Mouse (Mus musculus): ENCODE results near the gene Apoe. TPM values are rescaled to one million over a fixed set of nuclear protein-coding genes. Genes with fewer than 3 reads are reported as not detected.

Apoe gene
- total RNA-seq (2021), result 1,000 to 10,000 TPM; 1,872 to 4,173 TPM
- long read RNA-seq, experiment 1, transcript Apoe-204 (5 exons, 817 nt), result minor isoform, 9 of 15,982 reads
- long read RNA-seq, experiment 1, transcript Apoe-210 (3 exons, 514 nt), result minor isoform, 12 of 15,982 reads
- long read RNA-seq, experiment 1, transcript Apoe-206 (4 exons, 1,408 nt), result major isoform, 11,152 of 15,982 reads
- long read RNA-seq, experiment 1, transcript Apoe-205 (3 exons, 1,221 nt), result minor isoform, 239 of 15,982 reads
- long read RNA-seq, experiment 1, partial matches to known transcripts, result 54 of 15,982 reads
- long read RNA-seq, experiment 1, other reads (novel, unspliced or antisense), result 4,514 of 15,982 reads
- long read RNA-seq, experiment 2, transcript Apoe-206 (4 exons, 1,408 nt), result major isoform, 996 of 1,932 reads
- long read RNA-seq, experiment 2, transcript Apoe-205 (3 exons, 1,221 nt), result minor isoform, 24 of 1,932 reads
- long read RNA-seq, experiment 2, partial matches to known transcripts, result 8 of 1,932 reads
- long read RNA-seq, experiment 2, other reads (novel, unspliced or antisense), result 902 of 1,932 reads

DNA sequence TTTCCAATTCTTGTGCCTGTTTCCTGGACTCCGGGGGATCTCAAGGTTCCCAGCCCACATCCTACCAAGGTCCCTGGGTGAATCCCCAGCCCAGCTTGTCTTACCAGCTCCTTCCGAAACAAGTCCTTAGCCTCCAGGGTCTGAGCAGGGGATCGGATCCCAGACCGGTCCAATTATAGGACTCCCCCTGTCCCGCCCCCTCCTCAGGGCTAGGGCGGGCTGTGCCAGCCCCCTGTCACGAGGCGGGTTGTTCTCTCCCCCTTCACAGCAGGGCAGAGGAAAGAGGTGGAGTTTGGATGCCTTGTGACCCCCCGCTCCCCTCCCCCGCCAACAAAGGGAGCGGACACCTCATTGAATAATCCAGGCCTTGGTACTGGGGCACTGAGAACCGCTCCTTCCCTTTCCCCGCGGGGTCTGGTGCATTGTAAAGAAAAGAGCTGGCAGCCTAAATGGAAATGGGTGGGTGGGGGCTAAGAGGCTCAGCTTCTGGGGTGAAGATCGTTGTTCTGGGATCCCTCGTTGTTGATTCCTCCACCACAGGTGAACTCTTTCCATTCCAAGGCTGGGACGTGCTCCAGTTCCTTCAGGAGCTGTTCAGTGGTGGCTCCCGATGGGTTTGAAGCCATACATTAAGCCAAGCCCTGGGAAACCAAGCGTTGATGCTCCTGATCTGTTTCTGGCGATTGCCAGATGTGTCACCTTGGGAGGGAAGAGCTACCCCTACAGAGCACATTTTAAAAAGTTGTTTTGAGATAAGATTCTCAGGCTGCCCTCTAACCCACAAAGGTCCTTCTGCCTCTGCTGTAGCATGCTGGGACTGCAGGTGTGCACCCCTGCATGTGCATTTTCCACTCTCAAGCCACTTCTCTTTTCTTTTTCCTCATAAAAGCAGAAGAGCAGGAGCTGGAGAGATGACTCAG is at the start of gene Apoe:
TSS of gene Apoe (minus strand) at position 282 of the 920 bp plus-strand sequence.
- peak; percentile 77 for DNase-seq

GRCm38 (mm10) chr7:19747420-19748218 is 48.6 kb upstream of the Apoe start:
- peak; percentile 65 for DNase-seq

DNA sequence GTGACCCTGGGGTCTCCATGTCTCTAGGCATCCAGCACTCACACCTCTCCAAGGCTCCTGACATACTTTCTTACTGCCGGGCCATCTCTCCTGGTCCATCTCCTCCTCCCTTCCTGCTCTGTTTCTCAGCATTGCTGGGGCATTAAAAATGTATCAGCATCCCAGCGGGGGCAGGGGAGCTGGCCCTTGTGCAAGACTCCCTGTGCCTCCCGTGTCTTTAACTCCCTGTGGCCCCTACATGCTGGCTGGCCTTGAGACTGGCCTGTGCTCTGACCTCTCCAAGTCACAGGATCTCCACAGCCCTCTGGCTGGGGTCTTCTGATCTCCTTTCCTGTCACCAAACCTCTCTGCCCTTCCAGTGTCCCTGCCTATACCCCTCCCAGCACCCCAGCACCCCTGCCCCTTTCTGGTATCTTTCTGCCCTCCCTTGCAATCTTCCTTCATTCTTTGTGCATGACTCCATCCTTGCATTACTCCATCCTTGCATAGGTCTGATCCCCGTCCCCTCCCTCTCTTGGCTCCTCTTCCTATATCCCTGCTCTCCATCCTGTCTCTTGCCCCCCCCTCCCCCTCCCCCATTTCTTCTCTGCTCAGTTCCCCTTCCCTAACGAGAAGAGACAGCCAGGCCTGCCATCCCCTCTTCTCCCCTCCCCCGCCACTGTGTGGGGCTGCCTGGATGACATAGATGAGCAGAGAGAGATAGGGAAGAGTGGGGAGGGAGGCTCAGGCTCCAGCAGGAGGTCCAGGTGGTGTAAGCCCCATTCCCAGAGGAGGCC is 47.6 kb upstream of the Apoe start:
- peak; percentile 53 for DNase-seq

- DNase-seq, result peak; percentile 29
Measured at GRCm38 (mm10) chr7:19745971-19746370, 47.0 kb upstream of the Apoe start.

- DNase-seq, result peak; percentile 76
Measured at GRCm38 (mm10) chr7:19744590-19745385, 45.8 kb upstream of the Apoe start.

DNA sequence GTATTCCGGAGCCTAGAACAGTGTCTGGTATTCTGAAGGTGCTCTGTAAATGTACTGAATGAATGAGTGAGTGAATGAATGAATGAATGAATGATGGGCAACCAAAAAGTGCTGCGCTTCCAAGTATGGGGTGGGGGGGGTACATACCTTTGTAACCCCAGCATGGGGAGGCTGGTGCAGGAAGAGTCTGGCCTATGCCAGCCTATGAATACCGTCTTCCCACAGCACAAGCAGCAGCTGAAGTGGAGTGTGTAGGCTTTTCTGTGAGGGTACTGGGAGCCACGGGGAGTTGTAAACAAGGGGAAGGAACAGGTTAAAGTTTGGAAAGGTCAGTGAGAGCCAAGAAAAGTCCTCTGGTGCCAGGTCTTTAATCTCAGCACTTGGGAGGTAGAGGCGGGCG is 44.8 kb upstream of the Apoe start:
- DNase-seq, result no peak

DNA sequence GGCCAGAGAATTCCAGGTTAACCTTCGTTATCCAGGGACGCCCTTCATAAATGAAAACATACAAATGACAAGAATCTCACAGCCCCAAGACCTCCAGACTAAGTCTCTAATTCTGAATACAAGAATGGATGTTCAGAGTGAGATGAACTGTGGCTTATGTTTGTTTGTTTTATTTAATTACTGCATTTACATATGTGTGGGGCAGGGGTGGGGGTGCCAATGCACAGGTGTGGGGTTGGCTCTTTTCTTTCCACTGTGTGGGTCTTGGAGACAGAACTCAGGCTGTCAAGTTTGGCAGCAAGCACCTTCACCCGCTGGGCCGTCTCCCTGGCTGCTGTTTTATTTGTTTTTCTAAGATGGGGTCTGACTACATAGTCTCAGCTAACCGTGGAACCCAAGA is 43.5 kb upstream of the Apoe start:
- DNase-seq, result no peak

GRCm38 (mm10) chr7:19741329-19742031 is 42.5 kb upstream of the Apoe start:
- DNase-seq, result peak; percentile 62

GRCm38 (mm10) chr7:19740269-19740668 is 41.3 kb upstream of the Apoe start:
- peak; percentile 51 for DNase-seq

DNA sequence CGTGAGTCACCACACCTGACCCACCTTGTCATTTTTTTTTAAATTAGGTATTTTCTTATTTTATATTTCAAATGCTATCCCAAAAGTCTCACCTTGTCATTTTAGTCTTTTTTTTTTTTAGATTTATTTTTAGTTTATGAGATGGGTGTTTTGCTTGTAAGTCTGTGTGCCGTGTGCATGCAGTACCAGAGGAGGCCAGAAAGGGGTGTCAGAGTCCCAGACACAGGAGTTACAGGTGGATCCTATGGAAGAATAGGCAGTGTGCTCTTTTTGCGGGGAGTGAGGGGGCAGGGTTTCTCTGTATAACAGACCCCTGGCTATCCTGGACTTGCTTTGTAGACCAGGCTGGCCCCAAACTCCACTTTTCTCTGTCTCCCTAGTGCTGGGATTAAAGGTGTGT is 39.8 kb upstream of the Apoe start:
- no peak for DNase-seq

DNA sequence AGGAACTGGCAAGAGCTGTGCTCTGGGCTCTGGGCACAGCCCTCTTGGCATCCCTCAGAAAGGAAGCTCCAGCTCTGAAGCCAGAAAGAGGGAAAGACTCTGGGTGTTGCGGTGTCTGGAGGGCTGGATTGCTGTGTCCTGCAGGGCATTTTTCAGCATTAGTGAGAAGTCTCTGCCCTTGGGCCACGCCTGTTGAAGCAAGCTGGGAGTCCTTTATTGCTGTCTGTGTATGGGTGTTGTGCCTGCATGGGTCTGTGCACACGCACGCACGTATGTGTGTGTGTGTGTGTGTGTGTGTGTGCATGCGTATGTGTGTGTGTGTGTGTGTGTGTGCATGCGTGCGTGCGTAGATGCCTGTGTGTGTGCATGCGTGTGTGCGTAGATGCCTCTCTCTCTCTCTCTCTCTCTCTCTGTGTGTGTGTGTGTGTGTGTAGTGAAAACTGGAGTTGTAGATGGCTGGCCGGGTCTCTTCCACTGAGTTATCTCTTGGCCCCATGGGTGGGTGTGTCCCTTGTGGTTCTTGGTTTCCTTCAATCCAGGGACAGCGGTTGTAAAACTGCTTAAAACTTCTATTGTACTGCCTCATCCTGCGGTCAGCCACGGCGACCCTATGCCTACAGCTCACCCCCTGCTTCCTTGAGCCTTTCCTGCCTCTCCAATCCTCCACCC is 37.5 kb upstream of the Apoe start:
- DNase-seq, result no peak

GRCm38 (mm10) chr7:19734178-19734666 is 35.2 kb upstream of the Apoe start:
- DNase-seq, result no peak

- no peak for DNase-seq
Measured at GRCm38 (mm10) chr7:19726541-19726940, 27.6 kb upstream of the Apoe start.

DNA sequence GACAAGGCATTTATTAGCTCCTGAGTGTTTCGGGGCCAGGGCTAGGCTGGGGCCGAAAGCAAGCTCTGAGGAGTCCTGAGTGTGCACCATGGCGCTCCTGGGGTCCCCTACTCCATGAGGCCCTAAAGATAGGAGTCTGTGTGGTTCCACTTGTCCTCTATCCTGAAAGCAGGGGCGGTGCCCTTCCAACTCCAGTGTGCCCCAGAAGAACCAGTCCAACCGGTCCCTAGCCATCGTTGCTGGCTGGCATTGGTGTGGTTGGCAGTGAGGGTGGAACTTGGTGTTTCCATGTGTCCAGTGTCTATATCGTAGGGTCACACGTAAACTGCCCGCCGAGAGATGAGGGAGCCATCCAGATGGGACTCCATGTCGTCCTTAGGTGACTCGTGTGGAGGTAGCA is 25.2 kb upstream of the Apoe start:
- no peak for DNase-seq

DNA sequence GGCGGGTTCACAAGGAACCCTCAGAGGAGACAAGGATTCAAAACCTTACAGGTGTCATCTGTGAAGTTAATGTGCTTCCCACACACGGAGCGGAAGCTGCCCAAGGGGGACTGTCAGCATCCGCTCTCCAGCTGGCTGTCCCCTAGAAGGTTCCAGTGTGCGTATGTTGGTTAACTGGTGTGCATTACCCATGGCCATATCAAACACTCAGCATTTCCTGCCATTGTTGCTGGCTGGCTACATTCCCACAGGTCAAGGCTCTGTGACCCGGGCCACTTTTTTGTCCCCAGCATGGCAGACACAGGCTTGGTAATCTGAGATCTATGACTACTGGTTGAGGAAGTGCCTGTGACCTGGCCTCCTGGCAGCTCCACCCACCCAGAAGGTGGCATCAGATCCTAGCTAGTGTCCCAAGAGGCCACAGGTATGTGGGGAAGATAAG is 23.8 kb upstream of the Apoe start:
- peak; percentile 70 for DNase-seq

DNA sequence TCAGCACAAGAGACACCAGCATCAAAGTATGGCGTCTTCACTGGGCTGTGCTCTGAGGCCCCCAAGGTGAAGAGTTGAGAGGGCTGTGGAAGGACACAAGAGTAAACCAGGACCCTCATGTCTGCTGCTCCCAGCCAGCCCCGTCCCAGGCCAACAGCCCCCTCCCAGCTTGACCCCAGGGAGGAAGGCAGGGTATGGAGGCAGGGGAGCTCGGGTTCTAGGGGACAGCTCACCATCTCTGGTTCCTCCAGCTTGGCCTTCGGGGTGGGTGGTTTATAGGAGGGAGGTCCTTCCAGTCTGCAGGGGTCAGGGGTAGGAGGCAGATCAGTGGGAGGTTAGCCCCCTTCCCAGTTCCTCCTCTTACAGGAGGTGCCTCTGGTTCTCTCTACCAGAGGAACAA is 20.2 kb upstream of the Apoe start:
- no peak for DNase-seq

- DNase-seq, result no peak
Measured at GRCm38 (mm10) chr7:19718297-19718952, 19.4 kb upstream of the Apoe start.

- no peak for DNase-seq
Measured at GRCm38 (mm10) chr7:19717346-19717745, 18.4 kb upstream of the Apoe start.

Data from adrenal gland, postnatal 10 days (tissue).